Mouse (Mus musculus) liver, postnatal 0 days (tissue): ENCODE data around the gene Pgap3. TPM values are rescaled to one million over a fixed set of nuclear protein-coding genes. Genes with fewer than 3 reads are reported as not detected.
A peak's percentile ranks its signal among the peaks of the same experiment; 100 is the strongest.

Source experiments
- ATAC-seq: fragments of 200-750 bp; cut with Nextera tagmentation; 2 replicates; pipeline ENCODE4 v1.8.0; 2017; ENCODE audit warnings: mild to moderate bottlenecking, moderate library complexity
- DNase-seq: peaks from one replicate; pipeline ENCODE4 v3.0.0-alpha.2; 2016
- H3K27ac ChIP-seq: fragments of 300-500 bp; sonication (generic); 2 replicates; pipeline ENCODE4 v1.5.1; 2014; ENCODE audit warnings: antibody characterized with exemption, moderate library complexity, mild to moderate bottlenecking, low read depth
- H3K27me3 ChIP-seq: fragments of 300-500 bp; sonication (generic); 2 replicates; pipeline ENCODE4 v1.6.1; 2014; ENCODE audit warnings: low read length, control low read depth, mixed read lengths; ENCODE audit not compliant: insufficient read depth
- H3K36me3 ChIP-seq: fragments of 300-500 bp; sonication (generic); replicated peaks from 2 replicates; pipeline ENCODE4 v1.6.1; 2014; ENCODE audit warnings: mild to moderate bottlenecking, control low read depth, low read length, moderate library complexity, mixed read lengths; ENCODE audit not compliant: insufficient read depth
- H3K4me1 ChIP-seq: fragments of 300-500 bp; sonication (generic); 2 replicates; pipeline ENCODE4 v1.6.1; 2014; ENCODE audit warnings: antibody characterized with exemption, mild to moderate bottlenecking, control low read depth; ENCODE audit not compliant: insufficient read depth
- H3K4me2 ChIP-seq: fragments of 300-500 bp; sonication (generic); 2 replicates; pipeline ENCODE4 v1.6.1; 2014; ENCODE audit warnings: low read depth, mild to moderate bottlenecking, low read length, moderate library complexity, mixed read lengths
- H3K4me3 ChIP-seq: fragments of 300-500 bp; sonication (generic); 2 replicates; pipeline ENCODE4 v1.5.1; 2014; ENCODE audit warnings: low read depth, low read length
- H3K9ac ChIP-seq: fragments of 300-500 bp; sonication (generic); replicated peaks from 2 replicates; pipeline ENCODE4 v1.6.1; 2014; ENCODE audit warnings: mild to moderate bottlenecking, moderate library complexity
- H3K9me3 ChIP-seq: fragments of 300-500 bp; sonication (generic); 2 replicates; pipeline ENCODE4 v1.6.1; 2016; ENCODE audit warnings: mild to moderate bottlenecking, control low read depth, low read length, mixed read lengths
- CTCF ChIP-seq: sonication (generic); IDR thresholded peaks from 2 replicates; pipeline ENCODE4 v1.5.1; 2016; ENCODE audit warnings: antibody characterized with exemption, low read depth
- EP300 ChIP-seq: IDR thresholded peaks from 2 replicates; pipeline ENCODE4 v1.6.1; 2016; ENCODE audit warnings: antibody characterized with exemption, low read depth, mild to moderate bottlenecking
- WGBS: fragments of 180-500 bp; shearing (Covaris S2); extraction: QIAGEN DNeasy Blood & Tissue Kit; methylation state at CpG from one replicate; pipeline ENCODE4 v1.1.7; 2014; ENCODE audit not compliant: insufficient replicate concordance; 5-methylcytosine and 5-hydroxymethylcytosine counted together
- polyA plus RNA-seq: library from polyadenylated mRNA; unstranded; fragments of >200 nt; fragmentation: Nextera tagmentation; extraction: Ambion mirVana; gene quantifications from 2 replicates; pipeline ENCODE4 v1.2.1, GENCODE M21; 2015

Gene Pgap3
- polyA plus RNA-seq, 1 experiment from 2014 or later, result 3.0 TPM

DNA sequence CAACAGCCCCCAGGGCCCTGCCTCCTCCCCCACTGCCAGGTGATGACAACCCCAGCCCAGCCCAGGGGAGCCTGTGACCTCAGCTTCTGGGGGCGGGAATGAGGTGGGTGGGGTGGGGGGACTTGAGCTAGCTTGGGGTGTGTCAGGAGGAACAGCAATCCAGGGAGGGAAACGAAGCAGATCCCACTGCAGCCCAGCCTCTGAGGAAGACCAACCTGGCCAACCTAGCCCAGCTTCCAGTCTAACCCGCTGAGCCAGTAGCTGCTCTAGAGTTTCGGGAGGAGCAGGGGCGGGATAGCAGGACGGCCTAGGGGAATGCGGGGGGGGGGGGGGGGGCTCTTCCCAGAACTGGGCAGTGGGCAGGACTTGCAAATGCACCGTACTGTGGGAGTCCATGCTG, 8.3 kb downstream of the Pgap3 start:
- no peaks in the 10 kb centered on the region for H3K36me3 ChIP-seq
- DNase-seq, result peak; percentile 23
- H3K4me1 ChIP-seq, result peaks cover 36% of the 10 kb centered on the region
- H3K27ac ChIP-seq, result 0 out of 2 replicates have a peak overlapping the region, but pooled peaks have one; percentile 60
- peaks cover 15% of the 10 kb centered on the region for H3K27me3 ChIP-seq
- TF ChIP-seq EP300 (no peak), CTCF (no peak)
- no peak overlapping the region for H3K4me3 ChIP-seq
- no peaks in the 10 kb centered on the region for H3K9me3 ChIP-seq
- no peak for ATAC-seq
- no peak overlapping the region for H3K4me2 ChIP-seq
- no peak overlapping the region for H3K9ac ChIP-seq
- WGBS, result 56% methylated on average over 6 of the region's 8 CpGs

DNA sequence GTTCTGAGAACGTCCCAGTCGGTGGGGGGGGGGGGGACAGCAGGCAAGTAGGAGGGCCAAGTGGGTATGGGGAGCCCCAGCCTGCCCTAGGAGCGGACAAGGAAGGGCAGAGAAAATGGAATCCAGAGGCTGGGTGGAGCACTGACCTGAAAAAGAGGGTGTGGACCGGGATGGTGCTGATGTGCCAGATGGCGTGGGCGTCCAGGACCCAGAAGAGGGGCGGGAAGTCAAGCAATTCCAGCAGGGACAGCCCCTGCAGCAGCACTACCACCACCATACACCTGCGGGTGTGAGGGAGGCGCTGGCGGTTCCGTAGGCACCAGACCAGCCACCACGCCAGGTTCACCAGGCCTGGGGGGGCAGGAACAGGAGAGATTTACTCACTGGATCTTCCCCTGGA, 10.1 kb downstream of the Pgap3 start:
- Histone ChIP-seq H3K4me3 (no peak overlapping the region), H3K36me3 (no peaks in the 10 kb centered on the region), H3K9ac (no peak overlapping the region), H3K27ac (no peak overlapping the region), H3K4me1 (peaks cover 33% of the 10 kb centered on the region), H3K27me3 (peaks cover 29% of the 10 kb centered on the region), H3K9me3 (no peaks in the 10 kb centered on the region), H3K4me2 (no peak overlapping the region)
- 73% methylated on average over 10 of the region's 12 CpGs for WGBS
- ATAC-seq (no peak), DNase-seq (peak; percentile 15)
- no peak for TF ChIP-seq EP300
- TF ChIP-seq CTCF, result no peak

DNA sequence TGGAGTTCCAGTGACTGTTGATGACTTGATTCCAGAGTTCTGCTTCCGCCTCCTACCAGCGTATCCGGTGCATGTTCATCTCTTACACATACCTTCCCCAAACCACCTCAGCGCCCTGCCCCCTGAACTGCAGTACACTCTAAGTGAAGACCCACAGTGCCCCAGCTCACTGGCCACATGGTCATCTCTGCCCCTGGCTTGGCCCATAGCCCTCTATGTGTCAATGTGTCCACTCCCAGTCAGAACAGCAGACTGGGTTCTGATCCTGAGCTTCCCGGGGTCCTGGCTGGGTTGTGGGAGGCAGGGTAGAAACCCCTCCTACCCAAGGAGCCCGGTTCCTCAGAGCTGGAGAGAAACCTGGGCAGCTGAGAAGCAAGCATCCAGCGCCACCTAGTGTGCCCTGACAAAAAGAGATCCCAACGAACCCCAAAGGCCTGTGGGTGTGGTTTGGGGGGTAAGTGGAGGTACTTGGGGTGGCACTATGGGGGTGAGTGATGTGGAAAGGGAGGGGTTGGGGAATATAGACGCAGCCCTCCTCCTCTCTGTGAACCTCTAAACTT, 11.0 kb downstream of the Pgap3 start:
- Histone ChIP-seq H3K4me2 (no peak overlapping the region), H3K27me3 (peaks cover 29% of the 10 kb centered on the region), H3K36me3 (no peaks in the 10 kb centered on the region), H3K9me3 (no peaks in the 10 kb centered on the region), H3K4me1 (peaks cover 25% of the 10 kb centered on the region), H3K4me3 (no peak overlapping the region), H3K9ac (no peak overlapping the region), H3K27ac (no peak overlapping the region)
- DNase-seq (peak; percentile 55), ATAC-seq (no peak)
- TF ChIP-seq EP300 (no peak), CTCF (peak; percentile 76)
- 28% methylated on average over 9 of the region's 9 CpGs for WGBS

DNA sequence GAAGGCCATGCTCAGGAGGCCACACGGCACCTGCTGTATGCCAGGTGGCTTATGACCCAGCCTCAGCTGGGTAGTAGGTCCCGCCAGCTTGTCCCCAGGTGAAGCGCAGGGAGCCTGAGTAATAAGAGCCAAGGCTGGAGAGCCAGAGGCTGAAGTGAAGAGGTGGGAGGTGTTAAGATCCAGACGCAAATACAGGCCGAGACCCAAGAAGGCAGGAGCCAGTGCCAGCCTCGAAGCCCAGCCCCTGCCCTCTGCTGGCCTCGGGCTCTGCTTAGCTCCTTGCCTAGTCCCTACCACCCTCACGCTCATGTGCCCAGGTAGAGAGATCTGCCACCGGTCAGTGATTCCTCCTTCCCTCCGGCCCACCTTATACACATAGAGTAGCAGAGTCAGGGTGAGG, 12.0 kb downstream of the Pgap3 start:
- peaks cover 29% of the 10 kb centered on the region for H3K27me3 ChIP-seq
- WGBS, result 73% methylated on average over 10 of the region's 10 CpGs
- no peak for DNase-seq

DNA sequence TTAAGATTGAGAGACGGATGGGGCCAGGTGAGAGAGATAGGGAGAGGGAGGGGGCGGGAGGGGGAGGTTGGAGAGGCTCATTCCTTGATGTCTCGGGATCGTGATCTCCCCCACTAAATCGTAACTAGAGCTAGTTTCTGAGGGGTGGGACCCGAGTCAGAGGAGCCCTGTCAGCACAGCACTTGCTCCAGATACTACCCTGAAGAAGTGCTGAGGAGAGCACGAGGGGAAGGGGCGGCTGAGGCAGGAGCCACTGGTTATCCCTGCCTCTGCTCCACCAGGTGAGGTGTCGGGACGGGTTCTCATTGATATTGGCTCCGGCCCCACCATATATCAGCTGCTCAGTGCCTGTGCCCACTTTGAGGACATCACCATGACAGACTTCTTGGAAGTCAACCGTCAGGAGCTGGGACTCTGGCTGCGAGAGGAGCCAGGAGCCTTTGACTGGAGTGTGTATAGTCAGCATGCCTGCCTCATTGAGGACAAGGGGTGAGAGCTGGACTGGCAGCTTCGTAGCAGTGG, 13.2 kb downstream of the Pgap3 start:
- no peak overlapping the region for H3K4me2 ChIP-seq
- WGBS, result 46% methylated on average over 14 of the region's 14 CpGs

More for the DNA sequence above, 12.0 kb downstream of the Pgap3 start:
- H3K4me2 ChIP-seq, result no peak overlapping the region
- no peaks in the 10 kb centered on the region for H3K9me3 ChIP-seq
- H3K4me3 ChIP-seq, result no peak overlapping the region
- no peak for TF ChIP-seq EP300
- no peak for TF ChIP-seq CTCF
- no peak overlapping the region for H3K9ac ChIP-seq
- peaks cover 15% of the 10 kb centered on the region for H3K4me1 ChIP-seq
- no peaks in the 10 kb centered on the region for H3K36me3 ChIP-seq
- ATAC-seq, result no peak
- no peak overlapping the region for H3K27ac ChIP-seq

DNA sequence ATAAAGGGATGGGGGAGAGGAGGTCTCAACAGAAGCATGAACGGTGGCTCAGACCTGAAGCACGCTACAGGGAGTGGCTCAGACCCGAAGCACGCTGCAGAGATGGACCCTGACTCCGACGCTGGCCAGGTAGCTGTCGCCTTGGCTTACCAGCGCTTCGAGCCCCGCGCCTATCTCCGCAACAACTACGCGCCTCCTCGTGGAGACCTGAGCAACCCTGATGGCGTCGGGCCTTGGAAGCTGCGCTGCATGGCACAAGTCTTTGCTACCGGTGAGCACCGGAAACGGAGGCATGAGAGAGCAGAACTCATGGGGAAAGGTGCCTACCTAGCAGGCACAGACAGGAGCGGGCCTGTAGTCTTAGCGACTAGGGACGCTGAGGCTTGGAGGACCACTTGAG, 13.7 kb downstream of the Pgap3 start:
- no peaks in the 10 kb centered on the region for H3K4me1 ChIP-seq
- 18% methylated on average over 24 of the region's 24 CpGs for WGBS

More for the DNA sequence above, 13.2 kb downstream of the Pgap3 start:
- ATAC-seq (no peak), DNase-seq (no peak)
- no peak overlapping the region for H3K9ac ChIP-seq
- H3K36me3 ChIP-seq, result no peaks in the 10 kb centered on the region
- no peaks in the 10 kb centered on the region for H3K9me3 ChIP-seq
- no peak overlapping the region for H3K27ac ChIP-seq
- H3K27me3 ChIP-seq, result peaks cover 29% of the 10 kb centered on the region
- TF ChIP-seq EP300 (no peak), CTCF (no peak)
- no peak overlapping the region for H3K4me3 ChIP-seq
- peaks cover 4% of the 10 kb centered on the region; the same call in 1 of the 2 replicates for H3K4me1 ChIP-seq

More for the DNA sequence above, 13.7 kb downstream of the Pgap3 start:
- ATAC-seq (no peak), DNase-seq (no peak)
- no peak overlapping the region for H3K9ac ChIP-seq
- peaks cover 29% of the 10 kb centered on the region for H3K27me3 ChIP-seq
- H3K4me3 ChIP-seq, result no peak overlapping the region
- no peaks in the 10 kb centered on the region for H3K9me3 ChIP-seq
- no peak overlapping the region for H3K27ac ChIP-seq
- no peaks in the 10 kb centered on the region for H3K36me3 ChIP-seq
- H3K4me2 ChIP-seq, result no peak overlapping the region
- TF ChIP-seq CTCF, result no peak
- TF ChIP-seq EP300, result no peak
